Mouse (Mus musculus): Measurements from ENCODE around the gene Ugt1a8. TPM values are rescaled to one million over a fixed set of nuclear protein-coding genes. Genes with fewer than 3 reads are reported as not detected.

The Ugt1a8 gene
- polyA plus RNA-seq, 1 experiment from 2014 or later, result 0.05 TPM

DNA sequence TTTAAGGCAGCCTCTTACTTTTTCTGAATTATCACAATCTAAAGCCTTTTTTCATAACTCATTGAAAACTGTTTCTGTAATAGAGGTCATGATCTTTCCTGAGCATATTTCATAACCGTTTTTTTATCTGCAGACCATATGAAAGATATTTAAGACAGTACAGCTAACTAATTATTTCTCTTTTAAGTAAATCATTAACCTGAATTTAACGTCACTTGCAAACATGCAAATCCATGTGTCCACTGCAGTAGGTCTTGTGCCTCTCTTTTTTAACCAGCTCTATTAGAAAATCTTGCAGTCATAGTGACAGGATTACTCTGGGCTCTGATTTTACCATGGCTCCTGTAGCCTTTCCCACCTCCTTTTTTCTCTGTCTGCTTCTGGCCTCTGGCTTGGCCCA is 17.1 kb upstream of the Ugt1a8 start, which contains the start of gene Ugt1a9:
Gene Ugt1a9, plus strand, starts transcription at position 306 of the 400 bp plus-strand sequence.
- no peak within 1 kb of the TSS for H3K4me3 ChIP-seq (replicated peaks; ENCODE audit: low read depth, low read length)
- ATAC-seq (replicated peaks; ENCODE audit: low FRiP score, low read depth) (no peak), DNase-seq (ENCODE audit: low spot score) (no peak)
- H3K4me1 ChIP-seq (replicated peaks; ENCODE audit: insufficient read depth, low read length), result no peaks in the 10 kb centered on the region
- no peaks in the 10 kb centered on the region for H3K36me3 ChIP-seq (ENCODE audit: insufficient read depth, low read length)
- H3K4me2 ChIP-seq (ENCODE audit: low read length), result no peak within 1 kb of the TSS
- no peak within 1 kb of the TSS for H3K27ac ChIP-seq
- no peaks in the 10 kb centered on the region for H3K9me3 ChIP-seq (replicated peaks; ENCODE audit: low read length)
- 67% methylated on average over 2 of the region's 2 CpGs for WGBS
- no peak within 1 kb of the TSS for H3K9ac ChIP-seq (ENCODE audit: low read depth, low read length)
- H3K27me3 ChIP-seq (ENCODE audit: insufficient read depth, low read length), result no peaks in the 10 kb centered on the region
- no peak for TF ChIP-seq CTCF (IDR thresholded peaks at IDR 0.05; ENCODE audit: low read depth)

DNA sequence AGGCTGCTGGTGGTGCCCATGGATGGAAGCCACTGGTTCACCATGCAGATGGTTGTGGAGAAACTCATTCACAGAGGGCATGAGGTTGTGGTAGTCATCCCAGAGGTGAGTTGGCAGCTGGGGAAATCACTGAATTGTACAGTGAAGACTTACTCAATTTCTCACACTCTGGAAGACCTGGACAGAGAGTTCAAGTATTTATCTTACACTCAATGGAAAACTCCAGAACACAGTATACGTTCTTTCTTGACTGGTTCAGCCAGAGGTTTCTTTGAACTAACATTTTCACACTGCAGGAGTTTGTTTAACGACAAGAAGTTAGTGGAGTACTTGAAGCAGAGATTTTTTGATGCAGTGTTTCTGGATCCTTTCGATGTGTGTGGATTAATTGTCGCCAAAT is 16.7 kb upstream of the Ugt1a8 start:
- Histone ChIP-seq H3K9ac (ENCODE audit: low read depth, low read length) (no peak overlapping the region), H3K27me3 (ENCODE audit: insufficient read depth, low read length) (no peaks in the 10 kb centered on the region), H3K9me3 (replicated peaks; ENCODE audit: low read length) (no peaks in the 10 kb centered on the region), H3K4me2 (ENCODE audit: low read length) (no peak overlapping the region), H3K4me1 (replicated peaks; ENCODE audit: insufficient read depth, low read length) (no peaks in the 10 kb centered on the region), H3K4me3 (replicated peaks; ENCODE audit: low read depth, low read length) (no peak overlapping the region), H3K36me3 (ENCODE audit: insufficient read depth, low read length) (no peaks in the 10 kb centered on the region), H3K27ac (no peak overlapping the region)
- 74% methylated on average over 4 of the region's 4 CpGs for WGBS
- no peak for TF ChIP-seq CTCF (IDR thresholded peaks at IDR 0.05; ENCODE audit: low read depth)
- DNase-seq (ENCODE audit: low spot score) (no peak), ATAC-seq (replicated peaks; ENCODE audit: low FRiP score, low read depth) (no peak)

DNA sequence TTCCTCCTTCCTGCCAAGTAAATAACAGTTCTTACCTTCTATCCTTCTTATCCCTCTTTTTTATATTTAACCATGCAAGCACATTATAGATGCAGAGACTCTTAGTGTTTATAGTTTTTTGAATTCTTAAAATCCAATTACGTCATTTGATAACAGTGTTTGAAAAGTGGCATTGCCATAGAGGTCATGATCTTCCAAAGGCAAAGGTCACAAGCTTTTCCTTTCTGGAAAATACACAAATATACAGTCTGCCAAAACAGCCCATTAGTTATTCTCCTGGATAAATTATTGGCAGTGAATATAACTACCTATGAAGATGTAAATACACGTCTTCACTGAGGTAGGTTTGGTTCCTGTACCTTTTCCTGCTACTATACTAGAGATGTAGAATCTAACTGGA is 13.1 kb upstream of the Ugt1a8 start:
- Histone ChIP-seq H3K4me1 (replicated peaks; ENCODE audit: insufficient read depth, low read length) (no peaks in the 10 kb centered on the region), H3K9me3 (replicated peaks; ENCODE audit: low read length) (no peaks in the 10 kb centered on the region), H3K4me2 (ENCODE audit: low read length) (no peak overlapping the region), H3K36me3 (ENCODE audit: insufficient read depth, low read length) (no peaks in the 10 kb centered on the region), H3K9ac (ENCODE audit: low read depth, low read length) (no peak overlapping the region), H3K27ac (no peak overlapping the region), H3K4me3 (replicated peaks; ENCODE audit: low read depth, low read length) (no peak overlapping the region), H3K27me3 (ENCODE audit: insufficient read depth, low read length) (no peaks in the 10 kb centered on the region)
- DNase-seq (ENCODE audit: low spot score) (no peak), ATAC-seq (replicated peaks; ENCODE audit: low FRiP score, low read depth) (no peak)
- 83% methylated on average over 2 of the region's 2 CpGs for WGBS
- TF ChIP-seq CTCF (IDR thresholded peaks at IDR 0.05; ENCODE audit: low read depth), result no peak

DNA sequence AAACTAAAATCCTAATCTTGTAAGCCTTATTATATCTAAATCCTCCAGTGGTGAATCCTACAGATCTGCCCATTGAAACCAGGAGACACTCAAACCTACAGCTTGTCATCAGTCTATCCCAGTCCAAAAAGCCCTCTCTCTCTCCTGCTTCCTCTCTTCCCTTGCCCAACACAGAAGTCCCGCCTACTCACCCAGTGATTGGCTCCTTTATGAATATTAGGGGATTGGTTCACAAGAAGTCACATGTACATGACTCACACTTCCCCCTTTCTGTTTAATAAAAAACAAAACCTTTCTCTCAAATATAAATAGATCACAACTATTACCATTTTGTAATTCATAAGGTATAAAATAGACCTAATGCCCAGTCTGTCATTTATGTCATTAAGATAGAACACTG is 10.5 kb upstream of the Ugt1a8 start:
- H3K4me3 ChIP-seq (replicated peaks; ENCODE audit: low read depth, low read length), result no peak overlapping the region
- no peak for ATAC-seq (replicated peaks; ENCODE audit: low FRiP score, low read depth)
- WGBS, result 80% methylated on average over 1 of the region's 1 CpGs
- H3K27ac ChIP-seq, result no peak overlapping the region
- DNase-seq (ENCODE audit: low spot score), result no peak
- no peak overlapping the region for H3K9ac ChIP-seq (ENCODE audit: low read depth, low read length)
- H3K4me2 ChIP-seq (ENCODE audit: low read length), result no peak overlapping the region
- no peaks in the 10 kb centered on the region for H3K27me3 ChIP-seq (ENCODE audit: insufficient read depth, low read length)
- no peaks in the 10 kb centered on the region for H3K9me3 ChIP-seq (replicated peaks; ENCODE audit: low read length)
- H3K4me1 ChIP-seq (replicated peaks; ENCODE audit: insufficient read depth, low read length), result no peaks in the 10 kb centered on the region
- TF ChIP-seq CTCF (IDR thresholded peaks at IDR 0.05; ENCODE audit: low read depth), result no peak
- no peaks in the 10 kb centered on the region for H3K36me3 ChIP-seq (ENCODE audit: insufficient read depth, low read length)

DNA sequence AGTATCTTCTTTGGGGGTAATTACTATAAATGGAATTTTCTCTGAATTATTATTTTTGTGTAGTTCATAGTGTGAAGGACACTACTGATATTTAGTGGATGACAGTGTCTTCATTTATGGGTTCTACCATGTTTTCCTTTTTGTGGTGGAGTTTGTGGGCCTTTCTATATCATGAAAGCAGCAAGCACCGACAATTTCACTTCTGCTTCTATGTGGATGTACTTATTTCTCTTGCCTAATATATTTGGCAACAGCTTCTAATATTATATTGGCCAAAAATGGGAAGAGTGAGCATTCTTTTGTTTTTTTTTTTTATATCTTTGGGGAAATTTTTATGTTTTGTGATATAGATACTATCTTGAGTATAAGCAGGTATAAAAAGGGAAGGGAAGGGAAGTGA is 5.9 kb upstream of the Ugt1a8 start:
- Histone ChIP-seq H3K4me2 (ENCODE audit: low read length) (no peak overlapping the region), H3K9me3 (replicated peaks; ENCODE audit: low read length) (no peaks in the 10 kb centered on the region), H3K36me3 (ENCODE audit: insufficient read depth, low read length) (no peaks in the 10 kb centered on the region), H3K4me3 (replicated peaks; ENCODE audit: low read depth, low read length) (no peak overlapping the region), H3K4me1 (replicated peaks; ENCODE audit: insufficient read depth, low read length) (no peaks in the 10 kb centered on the region), H3K9ac (ENCODE audit: low read depth, low read length) (no peak overlapping the region), H3K27me3 (ENCODE audit: insufficient read depth, low read length) (no peaks in the 10 kb centered on the region), H3K27ac (no peak overlapping the region)
- TF ChIP-seq CTCF (IDR thresholded peaks at IDR 0.05; ENCODE audit: low read depth), result no peak
- 87% methylated on average over 1 of the region's 1 CpGs for WGBS
- ATAC-seq (replicated peaks; ENCODE audit: low FRiP score, low read depth) (no peak), DNase-seq (ENCODE audit: low spot score) (no peak)

DNA sequence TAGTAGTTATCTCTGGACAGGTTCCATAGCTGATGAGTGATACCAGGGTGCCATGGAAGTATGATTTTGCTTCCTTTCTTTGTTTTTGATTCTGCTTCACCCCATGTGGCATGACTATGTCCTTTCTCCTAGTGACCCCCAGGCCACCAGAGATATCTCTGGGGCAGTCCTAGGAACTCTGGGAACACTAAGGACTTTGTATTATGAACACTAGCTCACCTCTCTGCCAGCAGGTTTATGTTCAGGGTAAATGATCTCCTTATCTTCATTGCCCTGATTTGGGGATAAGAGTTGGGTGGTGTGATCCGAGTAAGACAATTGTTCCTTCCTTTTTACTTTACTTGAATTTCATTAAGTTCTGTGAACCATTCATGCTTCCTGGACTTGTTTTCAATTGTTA is 1.5 kb upstream of the Ugt1a8 start:
- no peak for ATAC-seq (replicated peaks; ENCODE audit: low FRiP score, low read depth)
- no peak overlapping the region for H3K27ac ChIP-seq
- no peak overlapping the region for H3K4me3 ChIP-seq (replicated peaks; ENCODE audit: low read depth, low read length)
- no peaks in the 10 kb centered on the region for H3K9me3 ChIP-seq (replicated peaks; ENCODE audit: low read length)
- H3K4me2 ChIP-seq (ENCODE audit: low read length), result no peak overlapping the region
- WGBS, result 78% methylated on average over 1 of the region's 1 CpGs
- no peak overlapping the region for H3K9ac ChIP-seq (ENCODE audit: low read depth, low read length)
- no peaks in the 10 kb centered on the region for H3K27me3 ChIP-seq (ENCODE audit: insufficient read depth, low read length)
- H3K36me3 ChIP-seq (ENCODE audit: insufficient read depth, low read length), result no peaks in the 10 kb centered on the region
- no peak for DNase-seq (ENCODE audit: low spot score)
- H3K4me1 ChIP-seq (replicated peaks; ENCODE audit: insufficient read depth, low read length), result no peaks in the 10 kb centered on the region
- no peak for TF ChIP-seq CTCF (IDR thresholded peaks at IDR 0.05; ENCODE audit: low read depth)

DNA sequence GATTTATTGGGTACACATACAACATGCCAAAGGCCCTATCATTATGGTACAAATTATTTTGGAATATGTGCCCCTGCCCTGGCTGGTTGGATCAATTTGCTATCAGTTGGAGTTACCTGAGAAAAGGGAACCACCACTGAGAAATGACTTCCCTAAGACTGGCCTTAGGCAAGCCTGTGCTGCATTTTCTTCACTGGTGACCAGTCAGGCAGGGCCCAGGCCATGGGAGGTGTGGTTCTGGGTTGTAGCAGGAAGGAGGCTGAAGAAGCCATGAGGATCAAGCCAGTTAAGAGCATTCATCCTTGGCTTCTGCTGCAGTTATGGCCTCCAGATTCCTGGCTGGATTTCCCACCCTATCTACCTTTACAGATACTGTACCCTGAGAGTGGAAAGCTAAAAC is 4.7 kb downstream of the Ugt1a8 start:
- DNase-seq (ENCODE audit: low spot score) (no peak), ATAC-seq (replicated peaks; ENCODE audit: low FRiP score, low read depth) (no peak)
- no peak overlapping the region for H3K4me3 ChIP-seq (replicated peaks; ENCODE audit: low read depth, low read length)
- H3K4me1 ChIP-seq (replicated peaks; ENCODE audit: insufficient read depth, low read length), result peaks cover 8% of the 10 kb centered on the region
- no peak overlapping the region for H3K9ac ChIP-seq (ENCODE audit: low read depth, low read length)
- H3K4me2 ChIP-seq (ENCODE audit: low read length), result no peak overlapping the region
- no peak overlapping the region for H3K27ac ChIP-seq
- no peaks in the 10 kb centered on the region for H3K36me3 ChIP-seq (ENCODE audit: insufficient read depth, low read length)
- H3K27me3 ChIP-seq (ENCODE audit: insufficient read depth, low read length), result no peaks in the 10 kb centered on the region
- H3K9me3 ChIP-seq (replicated peaks; ENCODE audit: low read length), result no peaks in the 10 kb centered on the region
- TF ChIP-seq CTCF (IDR thresholded peaks at IDR 0.05; ENCODE audit: low read depth), result no peak
